Mouse (Mus musculus) frontal cortex, postnatal 36 days (tissue): ENCODE results near the gene Ccdc181.
"Not testable (repeated sequence)": the region's sequence is repeated elsewhere in the genome, so short reads cannot be mapped to it uniquely, and the experiment has no call there.

Experiments
- DNase-seq, 2 experiments: peaks; one replicate each; pipeline ENCODE4 v3.0.0; 2022; ENCODE audit warnings: low spot score in 2 of 2

The Ccdc181 gene

GRCm38 (mm10) chr1:164275455-164275954 is at the start of gene Ccdc181:
TSS of gene Ccdc181 (plus strand) at chr1:164275585.
- DNase-seq = peak; percentile 94 to 95

- not testable (repeated sequence) for DNase-seq
Observed at GRCm38 (mm10) chr1:164231937-164232570, 43.3 kb upstream of the Ccdc181 start.

GRCm38 (mm10) chr1:164233447-164233846 is 41.9 kb upstream of the Ccdc181 start:
- no peak for DNase-seq

- DNase-seq = no peak
Observed at GRCm38 (mm10) chr1:164235078-164235477, 40.3 kb upstream of the Ccdc181 start.

GRCm38 (mm10) chr1:164236078-164236477 is 39.3 kb upstream of the Ccdc181 start:
- DNase-seq = no peak

GRCm38 (mm10) chr1:164241494-164241893 is 33.9 kb upstream of the Ccdc181 start:
- DNase-seq = no peak

DNA sequence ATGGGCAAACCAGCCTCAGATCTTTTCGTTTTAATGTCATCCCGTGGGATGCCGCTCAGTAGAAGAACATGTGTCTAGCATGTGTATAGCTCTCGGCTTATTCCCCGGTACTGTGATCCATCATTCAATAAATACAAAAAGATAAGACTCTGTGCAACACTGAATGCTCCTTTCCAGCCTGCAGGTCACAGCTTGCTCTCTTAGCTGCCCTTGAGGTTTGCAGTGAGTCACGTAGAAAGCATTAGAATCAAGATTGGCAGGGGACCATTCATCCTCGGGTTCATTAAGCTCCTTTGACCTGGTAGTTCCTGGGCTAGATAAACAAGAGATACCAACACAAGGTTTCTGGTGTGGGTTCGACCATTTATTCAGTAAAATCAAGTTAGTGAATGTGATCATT is 32.6 kb upstream of the Ccdc181 start:
- DNase-seq = no peak

DNA sequence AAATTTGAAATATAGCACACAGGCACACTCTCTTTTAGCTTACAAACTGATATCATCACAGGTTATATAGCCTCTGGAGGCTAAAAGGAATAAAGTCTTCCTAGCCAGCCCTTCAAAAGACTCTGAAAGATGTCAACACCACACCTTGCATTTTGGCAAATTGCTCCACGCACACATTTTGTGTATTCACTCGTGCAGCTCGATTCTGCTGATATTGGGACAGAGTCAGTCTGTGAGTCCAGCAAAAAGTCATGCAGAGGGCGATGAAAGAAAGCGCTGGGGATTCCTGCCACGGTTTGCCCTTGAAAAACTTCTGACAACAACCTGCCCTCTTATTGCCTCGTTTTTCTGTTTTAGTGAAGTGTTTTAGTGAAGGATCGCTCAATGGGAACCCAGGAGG is 27.9 kb upstream of the Ccdc181 start:
- DNase-seq = no peak

- DNase-seq = no peak
Observed at GRCm38 (mm10) chr1:164247971-164248370, 27.4 kb upstream of the Ccdc181 start.

GRCm38 (mm10) chr1:164248465-164249331 is 26.7 kb upstream of the Ccdc181 start, which contains the start of gene Slc19a2:
TSS of gene Slc19a2 (plus strand) at chr1:164249046.
- peak; percentile 96 to 97 for DNase-seq

GRCm38 (mm10) chr1:164249332-164249711 is 26.1 kb upstream of the Ccdc181 start:
- DNase-seq = peak in 1 of 2 experiments; percentile 68

GRCm38 (mm10) chr1:164250391-164251150 is 24.8 kb upstream of the Ccdc181 start:
- peak in 1 of 2 experiments; percentile 30 for DNase-seq

- DNase-seq = no peak
Observed at GRCm38 (mm10) chr1:164251438-164251837, 23.9 kb upstream of the Ccdc181 start.

- no peak for DNase-seq
Observed at GRCm38 (mm10) chr1:164252551-164252950, 22.8 kb upstream of the Ccdc181 start.

DNA sequence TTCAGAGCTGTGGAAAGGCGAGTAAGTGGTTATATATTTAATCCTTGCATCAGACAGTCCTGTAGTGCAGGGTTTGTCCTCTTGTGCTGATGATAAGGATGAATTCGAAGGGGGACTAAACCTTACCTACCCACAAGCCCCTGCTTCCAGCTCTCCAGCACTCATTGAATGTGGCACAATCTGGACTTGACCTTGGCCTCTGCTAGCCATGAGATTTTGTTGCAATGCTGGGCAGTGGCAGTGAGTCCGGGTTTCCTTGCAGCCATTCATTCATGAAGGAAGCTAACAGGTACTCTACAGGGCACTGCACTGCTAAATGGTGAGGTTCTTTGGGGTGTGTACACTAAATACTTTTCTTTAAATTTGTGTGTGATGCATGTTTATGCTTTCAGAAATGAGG is 20.5 kb upstream of the Ccdc181 start:
- no peak for DNase-seq

DNA sequence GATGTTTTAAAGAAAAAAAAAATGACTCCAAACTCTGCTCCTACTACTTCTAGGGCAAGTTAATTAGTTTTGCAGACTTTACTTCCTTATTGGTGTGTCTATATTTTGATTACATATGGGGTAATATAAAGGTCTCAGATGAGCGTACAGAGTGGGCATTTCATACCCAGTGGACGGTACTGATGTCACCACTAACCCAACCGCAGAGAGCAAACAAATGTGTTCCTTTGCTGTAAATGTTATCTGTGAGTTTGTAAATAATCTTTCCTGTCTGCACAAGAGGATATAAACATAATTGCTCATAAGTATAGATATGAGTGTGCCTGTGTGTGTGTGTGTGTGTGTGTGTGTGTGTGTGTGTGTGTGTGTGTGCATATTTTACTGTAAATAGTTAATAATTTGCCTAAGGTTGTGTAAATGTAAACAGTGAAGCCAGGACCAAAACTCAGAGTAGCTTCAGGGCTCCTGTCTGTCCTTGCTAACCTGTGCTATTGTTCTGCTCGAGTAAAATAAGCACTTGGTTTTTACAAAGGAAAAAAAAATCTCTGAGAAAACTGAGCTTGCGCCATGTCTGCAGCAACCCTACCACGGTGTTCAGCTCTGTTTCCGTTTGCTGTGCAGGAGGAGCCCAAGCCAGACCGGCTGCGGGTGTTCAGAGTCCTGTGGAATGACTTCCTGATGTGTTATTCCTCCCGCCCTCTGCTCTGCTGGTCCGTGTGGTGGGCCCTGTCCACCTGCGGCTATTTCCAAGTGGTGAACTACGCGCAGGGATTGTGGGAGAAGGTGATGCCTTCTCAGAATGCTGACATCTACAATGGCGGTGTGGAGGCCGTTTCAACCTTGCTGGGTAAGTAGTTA is 15.0 kb upstream of the Ccdc181 start:
- DNase-seq = no peak

- peak in 1 of 2 experiments; percentile 24 for DNase-seq
Observed at GRCm38 (mm10) chr1:164261553-164261952, 13.8 kb upstream of the Ccdc181 start.

DNA sequence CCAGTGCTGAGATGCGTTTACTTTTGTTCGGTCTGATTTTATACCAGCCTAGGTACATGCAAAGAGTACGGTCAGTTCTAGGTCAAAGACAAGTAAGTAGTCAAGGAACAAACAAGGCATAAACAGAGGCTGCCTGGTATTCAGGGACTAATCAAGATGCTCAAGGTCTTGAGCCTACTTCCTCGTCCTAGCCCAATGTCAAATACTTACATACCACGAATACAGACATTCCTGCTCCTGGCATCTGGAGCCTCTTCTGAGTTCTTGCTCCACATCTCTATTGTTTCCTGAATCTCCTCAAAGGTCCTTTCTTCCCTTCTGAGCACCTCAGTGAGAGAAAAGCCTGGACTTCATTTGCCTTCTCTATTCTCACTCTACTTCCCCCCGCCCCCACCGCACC is 4.4 kb upstream of the Ccdc181 start:
- no peak for DNase-seq

DNA sequence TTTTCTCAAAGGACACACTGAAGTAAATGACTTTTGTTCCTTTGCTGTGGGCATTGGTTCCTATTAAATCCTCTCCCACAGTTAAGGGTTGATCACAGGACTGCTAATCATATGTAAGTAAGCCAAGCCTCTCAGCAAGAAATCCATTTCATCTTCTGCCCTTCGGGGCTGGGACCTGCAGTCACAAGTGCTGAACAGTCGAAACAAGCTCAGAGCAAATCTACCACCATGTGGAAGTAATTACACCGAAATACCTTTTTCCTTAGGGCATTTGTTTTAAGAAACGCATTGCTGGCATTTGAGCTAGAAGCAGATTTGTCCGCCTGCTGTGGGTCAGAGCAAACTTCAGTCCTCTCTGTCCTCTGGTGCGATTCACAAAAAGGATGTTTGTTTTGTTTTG is 1.7 kb upstream of the Ccdc181 start:
- DNase-seq = no peak

DNA sequence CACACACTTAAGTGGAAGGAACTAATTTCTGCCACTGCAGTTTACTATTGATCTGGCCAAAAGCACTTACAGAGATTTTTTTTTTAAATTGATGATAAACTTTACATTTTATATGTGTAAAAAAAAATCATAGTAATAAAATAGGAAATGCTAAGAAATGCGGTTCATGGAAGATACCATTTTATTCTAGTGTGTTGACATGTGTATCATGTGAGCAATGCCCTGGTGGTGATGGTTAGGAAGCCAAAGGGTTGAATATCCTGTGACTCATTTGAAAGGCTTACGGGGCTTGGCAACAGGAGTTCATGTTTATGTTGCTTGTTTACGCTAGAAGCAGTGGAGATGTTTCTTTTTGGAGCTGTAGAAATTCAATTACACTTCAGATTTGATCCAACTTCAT is 1.2 kb downstream of the Ccdc181 start:
- DNase-seq = no peak

DNA sequence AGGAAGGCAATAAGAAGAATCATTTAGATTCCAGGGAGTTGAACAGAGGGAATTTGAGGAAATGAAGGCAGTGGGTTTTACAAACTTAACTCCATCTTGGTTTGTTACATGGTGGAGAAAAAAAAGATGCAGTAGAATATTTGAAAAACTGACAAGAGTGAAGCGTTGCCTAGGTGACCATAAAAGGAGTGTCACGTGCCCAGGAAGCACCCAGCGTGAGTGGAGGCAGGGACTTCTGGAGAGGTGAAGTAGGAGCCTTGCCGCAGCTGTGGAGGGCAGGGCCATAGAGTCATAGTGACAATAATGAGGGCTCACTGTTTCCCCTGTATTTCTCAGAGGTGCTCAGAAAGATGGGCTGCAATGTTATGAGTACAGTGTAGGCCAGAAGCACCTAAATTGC is 3.9 kb downstream of the Ccdc181 start:
- no peak for DNase-seq
